Mouse (Mus musculus) thymus, adult 18-20 months (tissue): Measurements from ENCODE around the gene Polr2c.
A peak's percentile ranks its signal among the peaks of the same experiment; 100 is the strongest.

Experiments
- DNase-seq, 2 experiments: peaks; one replicate each; pipeline ENCODE4 v3.0.0; 2022; ENCODE audit warnings: mixed read lengths in 2 of 2

Polr2c gene

DNA sequence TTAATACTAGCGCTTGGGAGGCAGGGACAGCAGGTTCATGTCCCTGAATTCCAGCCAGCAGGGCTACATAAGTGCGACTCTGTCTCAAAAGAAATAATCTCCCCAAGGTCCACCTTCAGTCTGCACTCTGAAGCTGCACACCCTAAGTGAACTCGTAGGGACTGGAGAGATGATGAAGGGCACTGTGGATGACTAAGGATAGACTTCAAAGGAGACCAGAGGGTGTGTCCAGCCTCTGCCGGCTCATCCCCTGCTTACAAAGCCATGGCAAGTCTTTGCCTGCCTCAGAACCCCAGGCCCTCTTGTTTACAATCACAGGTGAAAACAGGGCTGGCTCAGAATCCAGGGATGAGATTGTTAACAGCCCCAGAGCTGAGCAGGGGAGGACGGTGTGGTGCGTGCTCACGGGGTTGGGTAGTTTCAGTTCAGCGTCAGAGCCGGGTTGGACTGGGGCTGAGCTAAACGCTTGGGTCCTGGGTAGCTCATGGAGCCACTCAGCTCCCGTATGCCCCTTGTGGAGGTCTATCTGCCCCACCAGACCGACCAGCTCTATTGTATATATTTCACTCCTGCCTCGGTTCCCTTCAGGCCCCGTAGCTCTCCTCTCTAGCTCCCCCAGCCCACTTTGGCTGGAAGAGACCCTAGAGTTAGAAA is 31.3 kb downstream of the Polr2c start:
- DNase-seq, result no peak

DNA sequence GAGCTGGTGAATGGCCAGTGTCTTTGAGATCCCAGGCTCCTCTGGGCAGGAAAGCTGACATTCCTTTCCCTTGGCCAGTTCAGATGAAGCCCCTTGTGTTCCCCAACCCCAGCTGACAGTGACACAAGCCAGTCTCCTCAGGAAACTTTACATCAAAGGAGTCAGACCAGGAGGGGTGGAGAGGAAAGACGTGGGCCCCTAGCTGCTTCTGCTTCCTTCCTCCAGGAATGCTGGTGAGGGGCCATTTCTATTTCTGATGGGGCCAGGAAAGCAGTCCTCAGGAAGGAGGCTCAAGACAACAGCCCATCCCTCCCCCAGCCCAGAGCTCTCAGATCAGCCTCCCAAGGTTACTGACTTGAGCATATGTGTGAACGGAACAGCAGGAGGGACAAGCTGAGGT is 35.7 kb downstream of the Polr2c start:
- DNase-seq, result no peak

DNA sequence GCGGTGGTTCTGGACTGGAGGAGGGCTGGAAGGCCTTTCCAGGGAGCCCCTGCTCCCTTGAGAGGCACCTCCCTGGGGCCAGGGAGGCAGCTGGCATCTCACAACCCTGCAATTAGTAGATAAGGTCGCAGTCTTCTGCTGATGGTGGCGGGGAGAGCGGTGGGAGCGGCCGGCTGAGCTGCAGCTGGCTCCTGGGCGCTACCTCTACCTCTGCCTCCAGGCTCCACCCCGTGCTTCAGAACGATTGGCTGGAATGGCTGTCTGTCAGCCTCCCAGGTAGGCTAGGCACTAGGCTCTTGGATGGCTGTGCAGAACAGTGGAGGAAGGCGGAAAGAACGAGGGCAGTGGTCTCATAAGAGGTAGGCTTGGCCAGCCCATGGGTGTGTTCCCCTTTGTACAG is 42.0 kb downstream of the Polr2c start:
- no peak for DNase-seq

DNA sequence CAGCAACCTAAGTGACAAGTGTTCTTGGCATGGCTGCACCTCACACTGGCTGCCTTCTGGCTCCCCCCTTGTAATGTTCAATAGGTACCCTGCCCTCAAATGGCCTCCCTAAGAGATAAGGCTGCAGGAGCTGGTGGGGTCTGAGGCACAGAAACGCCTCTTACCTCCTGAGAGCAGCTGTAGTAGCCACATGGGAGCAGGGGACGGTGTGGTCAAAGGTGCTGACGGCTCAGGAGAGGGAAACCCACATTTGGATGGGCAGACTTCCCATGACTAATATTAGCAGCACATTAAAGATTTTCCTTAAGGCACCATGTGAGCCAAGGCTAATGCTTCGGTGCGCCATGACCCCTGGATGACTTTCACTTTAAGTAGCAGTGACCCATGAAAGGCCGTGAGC is 43.4 kb downstream of the Polr2c start:
- DNase-seq, result no peak

DNA sequence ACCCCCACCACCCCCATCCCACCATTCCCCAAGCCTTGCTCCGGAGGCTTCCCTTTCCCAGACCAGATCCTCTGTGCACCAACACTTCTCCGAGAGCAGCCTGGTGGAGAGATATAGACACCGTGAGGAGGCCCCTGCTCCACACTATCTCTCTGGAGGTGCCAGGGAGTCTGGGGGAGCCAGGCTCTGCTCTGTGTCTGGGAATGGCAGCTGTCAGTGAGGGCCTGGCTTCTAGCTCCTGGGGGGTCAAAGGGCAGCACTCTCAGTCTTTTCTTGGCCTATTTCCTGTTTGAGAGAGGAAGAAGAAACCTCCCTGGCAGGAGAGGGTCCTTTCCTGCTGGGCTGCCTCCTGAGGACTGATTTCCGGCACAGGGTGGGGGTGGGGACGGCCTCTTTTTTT is 43.8 kb downstream of the Polr2c start:
- no peak for DNase-seq

DNA sequence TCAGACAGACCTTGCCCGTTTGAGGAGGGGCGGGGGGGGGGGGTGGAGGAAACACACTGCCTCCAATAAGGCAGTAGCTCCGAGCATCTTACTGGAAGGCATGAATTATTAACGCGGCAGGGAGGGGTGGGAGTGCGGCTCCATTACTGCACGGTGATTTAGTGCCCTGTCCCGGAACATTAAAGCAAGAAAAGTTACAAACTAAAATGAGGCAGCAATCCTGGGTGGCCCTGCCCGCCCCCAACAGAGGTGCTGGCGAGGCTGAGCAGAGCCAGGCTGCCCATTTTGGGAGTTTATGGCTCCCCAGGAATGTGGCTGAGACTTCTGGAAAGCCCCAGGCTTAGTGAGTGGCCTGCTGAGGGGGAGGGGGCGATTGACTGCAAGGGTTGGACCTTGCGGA is 46.5 kb downstream of the Polr2c start:
- no peak for DNase-seq

DNA sequence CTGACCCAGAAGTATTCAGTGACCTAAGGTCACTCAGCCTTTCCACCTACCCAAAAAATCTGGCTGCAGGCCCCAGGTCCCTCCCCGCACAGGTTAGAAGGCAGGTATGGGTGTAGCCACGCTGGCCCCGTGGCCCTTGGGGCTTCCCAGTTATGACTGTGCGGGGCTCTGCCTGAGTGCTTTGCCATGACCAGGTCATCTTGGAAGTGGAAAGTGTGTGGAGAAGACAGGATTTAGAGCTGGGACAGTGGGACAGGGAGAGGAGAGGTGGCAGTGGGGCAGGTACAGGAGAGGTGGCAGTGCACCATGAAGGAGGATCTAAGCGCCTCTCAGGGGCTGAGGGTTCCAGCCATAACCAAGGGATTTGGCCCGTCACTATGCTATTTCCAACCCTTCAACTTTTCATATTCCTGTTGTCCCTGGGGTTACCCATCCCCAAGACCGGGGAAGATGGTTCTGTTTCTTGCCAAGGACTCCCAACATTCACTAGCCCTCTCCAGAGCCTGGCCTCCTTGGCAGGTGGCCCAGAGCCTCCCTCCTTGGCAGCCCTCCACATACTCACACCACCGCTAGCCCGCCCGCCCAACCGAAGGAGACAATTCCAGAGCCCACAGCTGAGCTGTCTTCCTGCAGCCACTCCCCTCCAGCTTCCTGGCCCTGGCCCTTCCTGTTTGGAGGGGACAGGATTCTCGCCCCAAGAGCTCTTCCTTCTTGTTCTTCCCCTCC is 47.4 kb downstream of the Polr2c start:
- DNase-seq, result no peak

DNA sequence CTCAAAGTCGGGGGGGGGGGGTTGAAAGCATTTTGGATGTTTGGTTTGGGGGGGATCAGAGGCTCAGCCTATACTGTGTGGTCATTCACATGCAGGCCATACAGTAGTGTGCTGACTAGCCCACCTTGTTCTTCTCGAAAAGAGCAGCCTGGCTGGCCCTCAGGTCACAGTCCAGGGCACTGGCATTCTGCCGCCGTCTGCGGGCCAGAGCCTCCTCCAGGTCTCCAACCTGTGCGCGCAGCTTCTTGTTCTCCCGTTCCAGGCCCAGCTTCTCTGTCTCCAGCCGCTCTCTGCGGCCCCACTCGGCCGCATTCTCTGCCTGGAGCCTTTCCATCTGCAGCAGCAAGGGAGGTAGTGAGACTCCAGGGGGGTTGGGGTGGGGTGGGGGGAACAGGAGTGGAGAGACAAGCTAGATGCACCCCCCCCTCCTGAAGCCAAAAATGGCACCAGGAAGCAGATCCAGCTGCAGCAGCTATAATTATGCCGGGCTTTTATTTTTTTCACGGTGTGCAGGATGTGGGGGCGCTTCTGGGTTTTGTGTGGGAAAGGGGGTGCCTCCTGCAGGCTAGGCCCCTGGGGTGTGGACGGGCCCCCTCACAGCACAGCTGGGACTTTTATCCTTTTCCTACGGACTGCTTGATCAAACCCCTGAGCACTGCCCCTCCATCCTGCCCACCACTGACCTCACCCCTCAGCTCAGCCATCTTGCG is 50.5 kb downstream of the Polr2c start:
- DNase-seq, result no peak

DNA sequence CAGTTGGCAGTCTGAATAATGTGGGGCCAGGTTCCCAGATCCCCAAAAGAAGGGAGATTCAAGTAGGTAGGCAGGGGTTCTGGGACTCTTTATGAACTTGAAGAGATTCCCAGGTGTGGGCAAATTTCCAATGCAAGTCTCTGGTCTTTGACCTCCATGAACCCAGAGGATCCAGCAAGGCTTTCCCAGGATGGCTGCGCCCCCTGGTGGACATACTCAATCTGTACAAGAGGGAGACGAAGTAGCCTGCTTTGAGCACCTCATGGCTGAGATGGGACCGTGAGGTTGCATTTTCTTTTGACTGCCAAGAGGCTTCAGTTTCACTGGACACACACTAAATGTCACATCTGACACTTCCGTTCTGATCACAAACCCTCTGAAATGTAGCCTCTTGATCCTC is 51.6 kb downstream of the Polr2c start:
- DNase-seq, result peak; percentile 35 to 36

DNA sequence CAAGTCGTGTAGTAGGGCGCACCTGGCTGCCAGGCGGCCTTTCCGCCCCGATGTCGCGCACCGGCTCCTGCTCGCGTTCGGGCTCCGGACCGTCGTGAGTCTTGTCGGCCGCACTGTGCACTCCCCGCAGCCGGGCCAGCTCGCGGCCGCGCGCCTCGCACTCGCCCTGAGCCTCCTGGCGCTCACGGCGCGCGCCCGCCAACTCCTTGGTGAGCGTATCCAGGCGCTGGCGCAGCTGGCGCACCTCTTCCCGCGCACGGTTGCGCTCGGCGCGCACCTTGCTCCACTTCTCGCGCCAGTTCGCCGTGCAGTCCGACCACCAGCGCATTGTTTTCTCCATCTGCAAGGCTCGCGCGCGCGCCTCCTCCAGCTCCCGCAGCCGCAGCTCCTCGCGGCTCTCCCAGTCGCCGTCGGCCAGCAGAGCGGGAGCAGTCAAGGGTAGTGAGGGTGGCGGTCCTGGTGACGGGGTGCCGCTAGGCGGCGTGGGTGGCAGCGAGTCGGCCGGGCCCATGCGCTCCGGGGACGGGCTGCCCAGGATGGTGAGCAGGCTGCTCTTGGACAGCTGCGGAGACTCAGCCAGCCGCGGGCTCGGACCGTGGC is 55.9 kb downstream of the Polr2c start:
- DNase-seq, result no peak

DNA sequence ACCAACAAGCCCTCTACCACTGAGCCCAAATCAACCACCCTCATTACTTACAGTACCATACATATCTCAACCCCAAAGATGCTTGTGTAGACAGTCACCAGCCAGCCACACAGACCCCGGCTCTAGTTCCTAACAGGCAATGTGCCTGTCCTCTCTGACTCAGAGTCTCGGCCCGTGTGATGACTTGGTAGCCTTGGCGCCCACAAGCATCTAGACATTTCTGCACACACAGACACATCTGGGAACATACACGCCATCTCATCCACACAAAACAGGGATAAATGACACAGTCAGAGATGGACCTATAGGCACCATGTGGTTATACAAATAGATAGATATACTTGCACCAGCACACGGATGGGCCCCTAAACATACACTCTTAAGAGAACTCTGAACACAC is 57.0 kb downstream of the Polr2c start:
- DNase-seq, result no peak

DNA sequence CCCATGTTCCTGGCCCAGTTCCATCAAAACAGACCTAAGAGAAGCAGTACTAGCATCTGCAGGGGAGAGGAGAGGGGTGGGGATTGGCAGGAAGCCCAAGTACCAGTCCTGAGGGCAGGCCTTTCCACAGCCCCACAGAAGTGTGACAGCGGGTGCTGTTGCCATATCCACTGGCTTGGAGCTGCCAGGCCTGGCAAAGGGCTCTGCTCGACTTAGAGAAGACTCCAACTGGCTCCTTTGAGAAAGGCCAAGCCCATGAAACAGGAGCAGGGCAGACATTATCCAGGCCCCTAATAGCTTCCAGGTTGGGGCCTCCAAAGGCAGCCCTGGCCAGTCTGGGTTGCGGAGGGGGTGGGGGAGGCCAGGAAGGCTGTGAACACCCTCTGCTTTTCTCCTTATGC is 57.5 kb downstream of the Polr2c start:
- DNase-seq, result no peak

DNA sequence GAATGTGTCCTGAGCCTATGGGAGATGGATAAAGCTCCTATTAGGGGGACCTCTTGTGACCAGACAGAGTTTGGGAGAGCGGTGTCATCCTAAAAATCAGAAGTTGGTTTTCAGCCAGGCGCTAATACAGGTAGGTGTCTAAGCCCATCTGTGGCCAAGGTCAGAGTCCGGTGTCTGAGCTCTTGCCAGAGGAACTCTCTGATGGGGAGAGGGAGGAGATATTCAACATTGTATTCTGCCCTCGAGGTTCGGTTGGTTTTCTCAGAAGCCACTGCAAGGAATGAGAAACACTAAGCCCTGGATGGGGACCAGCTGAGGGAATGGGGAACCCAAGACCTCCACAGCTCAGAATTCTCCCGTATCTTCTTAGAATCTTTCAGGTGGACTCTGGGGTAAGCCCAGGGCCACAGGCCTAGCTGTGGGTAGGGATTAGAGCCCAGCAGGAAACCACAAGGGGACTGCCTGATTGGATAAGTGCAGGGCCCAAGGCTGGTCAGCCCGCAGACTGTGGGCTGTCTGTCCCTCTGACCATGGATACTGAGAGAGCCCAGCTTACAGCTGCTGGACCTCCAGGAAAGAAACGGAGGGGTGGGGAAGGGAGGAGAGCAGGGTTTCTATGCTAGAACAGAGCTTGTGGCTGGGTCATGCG is 59.2 kb downstream of the Polr2c start:
- no peak for DNase-seq

DNA sequence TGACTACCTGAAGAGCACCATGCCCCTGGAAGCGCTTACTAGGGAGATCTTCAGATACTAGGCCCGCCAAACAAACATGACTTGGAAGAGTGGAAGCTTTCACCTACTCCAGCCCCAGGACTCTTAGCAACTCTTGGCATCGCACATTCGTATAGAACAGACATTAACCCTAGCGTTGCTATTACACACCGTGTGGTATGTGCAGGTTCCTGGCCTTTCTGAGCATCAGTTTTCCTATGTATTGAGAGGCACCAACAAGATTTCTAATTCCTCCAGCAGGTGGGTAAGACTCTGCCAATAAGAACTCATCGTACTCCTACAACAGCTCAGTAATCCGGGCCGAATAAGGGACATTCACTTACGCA is 59.7 kb downstream of the Polr2c start:
- no peak for DNase-seq

DNA sequence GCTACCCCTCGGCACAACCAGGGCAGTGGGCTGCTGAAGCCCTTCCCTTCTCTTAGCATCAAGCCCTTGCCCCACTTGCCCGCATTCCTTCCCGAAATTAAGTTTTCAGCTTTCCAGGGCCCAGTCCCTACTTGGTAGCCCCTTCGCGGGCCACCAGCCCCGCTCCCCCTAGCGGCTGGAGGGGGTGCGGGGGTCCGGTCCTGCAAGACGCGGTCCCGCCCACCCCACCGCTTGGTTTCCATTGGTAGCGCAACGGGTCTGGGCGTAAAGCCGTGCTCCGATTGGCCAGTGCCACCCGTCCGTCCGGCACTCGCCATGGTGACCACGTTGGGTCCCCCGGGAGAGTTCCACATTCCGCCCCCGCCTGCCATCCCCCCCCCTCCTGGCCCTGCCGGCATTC is 60.1 kb downstream of the Polr2c start:
- peak; percentile 73 to 74 for DNase-seq

DNA sequence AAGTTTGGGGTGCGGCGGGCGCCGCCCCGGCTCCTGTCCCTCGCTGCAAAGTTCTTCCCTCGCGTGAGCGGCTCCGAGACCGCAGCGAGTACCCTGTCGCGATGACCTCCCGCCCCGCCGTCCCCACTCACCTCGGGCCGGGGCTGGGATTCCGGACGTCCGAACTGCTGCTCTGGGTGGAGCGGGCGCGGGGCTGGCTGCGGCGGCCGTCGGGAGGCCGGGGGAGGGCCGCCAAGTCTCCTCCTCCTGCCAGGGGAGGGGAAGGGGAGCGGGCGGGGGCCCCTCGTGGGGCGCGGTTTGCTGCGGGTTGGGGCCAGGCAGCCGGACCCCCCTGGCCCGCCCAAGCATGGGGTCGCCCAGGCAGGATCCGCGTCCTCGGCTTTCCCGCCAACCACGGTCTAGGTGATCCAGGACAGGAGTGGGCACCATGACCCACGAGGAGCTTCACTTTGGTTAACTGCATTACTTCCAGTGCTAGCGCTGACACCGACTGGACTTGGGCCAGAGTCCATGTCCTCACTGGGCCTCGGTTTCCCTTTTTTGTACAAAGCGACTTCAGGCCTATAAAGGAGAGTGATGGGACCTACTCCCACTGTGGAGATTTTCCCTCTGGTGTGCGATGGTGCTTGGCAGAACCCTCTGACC is 60.7 kb downstream of the Polr2c start, which contains the start of gene Ccdc102a:
Gene Ccdc102a (minus strand): TSS at position 248 of the 645 bp plus-strand sequence.
- no peak for DNase-seq

DNA sequence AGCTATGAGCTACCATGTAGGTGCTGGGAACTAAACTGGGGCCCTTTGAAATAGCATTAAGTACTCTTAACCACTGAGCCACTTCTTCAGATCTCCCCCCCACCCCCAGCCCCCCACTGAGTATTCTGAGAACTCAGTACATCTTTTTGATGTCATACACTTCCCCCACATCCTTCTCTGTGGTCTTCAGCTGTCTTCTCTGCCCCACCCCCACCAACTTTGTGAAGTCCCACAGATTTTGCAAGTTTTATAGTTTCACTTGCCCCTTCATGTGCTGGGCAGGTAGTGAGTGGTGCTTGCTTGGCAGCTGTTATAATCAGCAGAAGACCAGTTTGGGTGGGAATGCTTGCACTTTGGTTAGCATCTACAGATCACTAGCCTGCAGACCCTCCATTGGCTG is 62.0 kb downstream of the Polr2c start:
- no peak for DNase-seq

DNA sequence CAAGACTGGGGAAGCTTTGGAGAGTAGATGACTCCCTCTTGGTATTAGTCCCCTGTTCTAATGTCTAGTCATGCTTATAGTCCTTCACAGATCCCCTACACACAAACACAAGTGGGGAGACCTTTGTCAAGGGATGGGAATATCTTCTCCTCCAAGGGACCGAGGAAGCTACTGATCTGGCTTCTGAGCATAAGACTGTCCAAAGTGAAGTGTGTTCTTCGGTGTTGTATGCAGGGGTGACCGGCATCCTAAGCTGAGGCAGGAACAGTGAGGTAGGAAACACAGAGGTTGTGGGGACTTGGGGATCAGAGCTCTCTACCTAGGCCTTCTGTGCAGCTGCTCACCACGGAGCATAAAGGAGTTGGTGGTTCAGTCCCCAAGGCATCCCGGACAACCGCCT is 64.9 kb downstream of the Polr2c start:
- no peak for DNase-seq

DNA sequence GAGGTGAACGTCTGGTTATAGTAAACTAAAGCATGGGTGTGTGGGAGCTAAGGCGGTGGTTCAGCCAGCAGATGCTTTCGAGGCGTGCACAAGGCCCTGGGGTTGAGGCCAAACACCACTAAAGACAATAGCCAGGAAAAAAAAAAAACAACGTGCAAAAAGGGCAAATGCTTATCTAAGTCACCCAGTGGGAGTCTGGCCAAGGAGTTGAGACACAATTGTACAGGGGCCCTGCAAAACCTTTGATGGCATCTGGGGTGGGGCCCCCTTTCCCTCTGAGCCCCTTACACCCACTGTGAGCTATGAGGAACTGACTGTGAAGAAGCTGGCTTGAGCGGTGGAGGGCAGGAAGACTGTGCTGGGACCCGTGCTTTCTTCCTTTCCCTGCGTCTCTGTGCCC is 65.4 kb downstream of the Polr2c start:
- DNase-seq, result no peak
